Mouse (Mus musculus) forebrain, postnatal 0 days (tissue): ENCODE results near the gene Lrrc55. TPM values are rescaled to one million over a fixed set of nuclear protein-coding genes. Genes with fewer than 3 reads are reported as not detected.

Experiments
- ATAC-seq: fragments of 200-750 bp; cut with Nextera tagmentation; 2 replicates; pipeline ENCODE4 v1.8.0; 2017; ENCODE audit warnings: mild to moderate bottlenecking, moderate library complexity
- DNase-seq: peaks from one replicate; pipeline ENCODE4 v3.0.0-alpha.2; 2015
- H3K27ac ChIP-seq: fragments of 300-500 bp; sonication (generic); 2 replicates; pipeline ENCODE4 v1.5.1; 2014; ENCODE audit warnings: low read depth, mild to moderate bottlenecking, antibody characterized with exemption, low read length, moderate library complexity, mixed read lengths
- H3K27me3 ChIP-seq: fragments of 300-500 bp; sonication (generic); 2 replicates; pipeline ENCODE4 v1.6.1; 2014; ENCODE audit warnings: mild to moderate bottlenecking, low read length, mixed read lengths; ENCODE audit not compliant: insufficient read depth
- H3K36me3 ChIP-seq: fragments of 300-500 bp; sonication (generic); 2 replicates; pipeline ENCODE4 v1.6.1; 2014; ENCODE audit warnings: mild to moderate bottlenecking, moderate library complexity; ENCODE audit not compliant: insufficient read depth
- H3K4me1 ChIP-seq: fragments of 300-500 bp; sonication (generic); 2 replicates; pipeline ENCODE4 v1.6.1; 2014; ENCODE audit warnings: antibody characterized with exemption; ENCODE audit not compliant: insufficient read depth
- H3K4me2 ChIP-seq: fragments of 300-500 bp; sonication (generic); 2 replicates; pipeline ENCODE4 v1.6.1; 2014; ENCODE audit warnings: low read depth, mild to moderate bottlenecking, moderate library complexity
- H3K4me3 ChIP-seq: fragments of 300-500 bp; sonication (generic); 2 replicates; pipeline ENCODE4 v1.5.1; 2014; ENCODE audit warnings: low read depth, low read length, mixed read lengths
- H3K9ac ChIP-seq: fragments of 300-500 bp; sonication (generic); 2 replicates; pipeline ENCODE4 v1.6.1; 2014; ENCODE audit warnings: mild to moderate bottlenecking
- H3K9me3 ChIP-seq: fragments of 300-500 bp; sonication (generic); 2 replicates; pipeline ENCODE4 v1.6.1; 2016; ENCODE audit warnings: low read length
- CTCF ChIP-seq: sonication (generic); IDR thresholded peaks from 2 replicates; pipeline ENCODE4 v1.5.1; 2016; ENCODE audit warnings: antibody characterized with exemption, control low read depth, low read depth
- WGBS: fragments of 180-500 bp; shearing (Covaris S2); extraction: QIAGEN DNeasy Blood & Tissue Kit; methylation state at CpG from one replicate; pipeline ENCODE4 v1.1.7; 2014; 5-methylcytosine and 5-hydroxymethylcytosine counted together
- polyA plus RNA-seq: library from polyadenylated mRNA; unstranded; fragments of >200 nt; fragmentation: Nextera tagmentation; extraction: Ambion mirVana; gene quantifications from 2 replicates; pipeline ENCODE4 v1.2.1, GENCODE M21; 2015
- total RNA-seq: library from RNA; depleted of rRNA; stranded (reverse); fragments of >200 nt; gene quantifications from 2 replicates; pipeline ENCODE4 v1.2.3, GENCODE M21; 2014; rRNA removed

The Lrrc55 gene
- total and polyA plus RNA-seq, 2 experiments from 2014 or later, result 14.6 to 36.7 TPM

DNA sequence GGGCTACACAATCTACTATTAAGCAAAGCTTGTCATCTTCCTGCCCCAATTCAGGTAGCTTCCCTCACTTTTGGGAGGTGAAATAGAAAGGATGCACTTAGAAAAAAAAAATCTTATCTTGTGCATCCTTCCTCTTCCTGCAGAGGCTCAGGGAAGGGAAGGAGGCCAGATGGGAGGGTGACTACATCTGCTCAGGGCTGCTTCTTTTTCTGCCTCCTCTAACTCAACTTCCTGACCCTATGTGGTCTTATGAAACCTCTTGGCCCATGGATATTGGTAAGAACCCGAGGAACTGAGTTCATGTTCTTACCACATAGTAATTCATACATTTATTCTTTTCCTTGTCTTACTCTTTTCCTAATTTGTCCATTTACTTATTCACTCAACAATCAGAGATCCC lies 61.9 kb downstream of the Lrrc55 start:
- no peak overlapping the region for H3K27ac ChIP-seq
- ATAC-seq, result no peak
- 57% methylated on average over 1 of the region's 1 CpGs for WGBS

DNA sequence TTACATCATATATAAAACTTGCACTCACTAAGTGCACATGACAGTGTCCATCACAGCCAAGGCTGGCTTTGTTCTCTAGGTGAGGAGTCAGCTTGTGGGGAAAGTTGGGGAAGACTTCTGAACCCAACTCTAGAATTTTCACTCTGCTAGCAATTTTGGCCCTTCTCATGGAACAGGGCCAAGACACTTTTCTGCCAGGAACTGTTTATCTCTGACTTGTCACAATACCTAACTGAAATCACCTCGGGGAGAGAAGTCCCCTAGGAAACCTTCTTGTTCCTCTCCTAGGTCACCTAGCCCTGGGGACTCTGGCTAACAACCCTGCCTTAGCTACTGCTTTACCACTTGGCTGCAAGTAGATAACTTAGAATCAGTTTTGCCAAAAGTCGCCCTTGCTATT lies 64.8 kb downstream of the Lrrc55 start:
- 61% methylated on average over 2 of the region's 2 CpGs for WGBS
- Histone ChIP-seq H3K4me3 (no peak overlapping the region), H3K27ac (no peak overlapping the region), H3K36me3 (no peaks in the 10 kb centered on the region), H3K9ac (no peak overlapping the region), H3K9me3 (no peaks in the 10 kb centered on the region), H3K4me2 (no peak overlapping the region), H3K4me1 (no peaks in the 10 kb centered on the region), H3K27me3 (no peaks in the 10 kb centered on the region)
- TF ChIP-seq CTCF, result no peak
- no peak for ATAC-seq
- no peak for DNase-seq

More for the DNA sequence above, 61.9 kb downstream of the Lrrc55 start:
- no peak overlapping the region for H3K9ac ChIP-seq
- no peaks in the 10 kb centered on the region for H3K27me3 ChIP-seq
- no peak overlapping the region for H3K4me3 ChIP-seq
- H3K36me3 ChIP-seq, result no peaks in the 10 kb centered on the region
- TF ChIP-seq CTCF, result no peak
- DNase-seq, result no peak
- H3K9me3 ChIP-seq, result no peaks in the 10 kb centered on the region
- H3K4me1 ChIP-seq, result no peaks in the 10 kb centered on the region
- no peak overlapping the region for H3K4me2 ChIP-seq

DNA sequence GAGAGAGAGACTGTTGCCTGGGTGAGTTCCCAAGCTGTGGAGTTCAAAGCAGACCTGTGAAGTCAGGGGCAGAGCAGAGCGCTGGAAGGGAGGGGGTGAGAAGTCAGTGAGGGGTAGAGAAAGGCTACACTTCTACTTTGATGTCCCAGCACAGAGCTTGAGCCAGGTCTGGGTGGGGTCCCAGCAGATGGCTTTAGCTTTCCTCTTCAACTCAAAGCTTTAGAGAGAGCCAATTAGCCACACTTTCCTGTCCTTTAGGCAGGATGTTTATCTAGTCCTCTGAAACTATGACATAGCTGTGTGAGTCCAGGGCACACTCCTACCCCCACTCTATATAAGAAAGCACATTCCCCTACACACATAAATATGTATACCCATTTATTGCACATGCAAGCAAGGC lies 65.3 kb downstream of the Lrrc55 start:
- WGBS, result 26% methylated on average over 1 of the region's 1 CpGs

DNA sequence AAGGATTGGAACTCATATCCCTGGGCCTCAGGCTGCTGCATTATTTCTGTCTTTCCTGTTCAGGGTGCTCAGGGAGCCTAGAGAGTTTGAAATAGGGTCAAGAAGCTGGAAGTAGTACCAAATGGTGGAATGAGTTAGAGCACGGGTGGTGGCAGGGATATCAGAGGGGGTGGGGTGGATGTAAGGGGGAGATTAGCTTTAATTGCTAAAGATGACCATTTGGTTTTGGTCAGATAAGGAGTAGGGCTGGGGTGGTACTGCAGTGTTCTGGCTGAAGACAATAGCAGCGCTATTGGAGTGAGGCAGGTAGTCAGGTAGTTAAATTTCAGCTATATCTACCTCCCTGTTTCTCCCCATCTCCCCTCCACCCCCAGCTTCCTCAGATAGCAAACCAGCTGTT lies 65.8 kb downstream of the Lrrc55 start:
- WGBS, result 16% methylated on average over 2 of the region's 2 CpGs
- H3K4me3 ChIP-seq, result no peak overlapping the region
- H3K4me2 ChIP-seq, result no peak overlapping the region
- H3K9me3 ChIP-seq, result no peaks in the 10 kb centered on the region
- no peak overlapping the region for H3K9ac ChIP-seq
- no peak for TF ChIP-seq CTCF
- H3K27me3 ChIP-seq, result no peaks in the 10 kb centered on the region
- no peak overlapping the region for H3K27ac ChIP-seq
- no peaks in the 10 kb centered on the region for H3K4me1 ChIP-seq
- no peak for DNase-seq
- ATAC-seq, result no peak
- H3K36me3 ChIP-seq, result no peaks in the 10 kb centered on the region

More for the DNA sequence above, 65.3 kb downstream of the Lrrc55 start:
- no peak for TF ChIP-seq CTCF
- Histone ChIP-seq H3K4me2 (no peak overlapping the region), H3K36me3 (no peaks in the 10 kb centered on the region), H3K4me1 (no peaks in the 10 kb centered on the region), H3K27ac (no peak overlapping the region), H3K9ac (no peak overlapping the region), H3K9me3 (no peaks in the 10 kb centered on the region), H3K4me3 (no peak overlapping the region), H3K27me3 (no peaks in the 10 kb centered on the region)
- ATAC-seq (no peak), DNase-seq (no peak)

DNA sequence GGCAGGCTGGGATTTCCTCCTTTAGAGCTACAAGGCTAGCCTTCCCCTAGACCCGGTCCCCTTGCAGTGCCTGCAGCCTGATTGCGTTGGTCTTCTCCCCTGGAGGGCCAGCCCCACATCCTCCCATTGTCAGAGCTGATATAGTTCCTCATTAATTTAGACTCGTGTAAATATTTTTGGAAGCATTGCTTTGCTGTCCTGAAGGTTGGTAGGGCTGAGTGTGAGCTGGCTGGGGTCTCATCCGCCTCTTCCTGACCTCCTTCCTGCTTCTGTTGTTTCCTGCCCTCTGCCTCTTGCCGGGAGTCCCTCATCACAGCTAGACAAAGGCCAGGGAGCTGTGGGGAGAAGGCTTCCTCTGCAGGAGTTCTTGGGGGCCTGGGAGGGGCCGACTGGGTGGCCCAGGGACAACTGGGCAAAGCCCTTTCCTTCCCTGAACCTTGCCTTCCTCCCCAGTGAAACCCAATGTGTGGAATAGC lies 67.5 kb downstream of the Lrrc55 start:
- DNase-seq, result no peak
- Histone ChIP-seq H3K27ac (no peak overlapping the region), H3K4me1 (no peaks in the 10 kb centered on the region), H3K9me3 (no peaks in the 10 kb centered on the region), H3K27me3 (no peaks in the 10 kb centered on the region), H3K36me3 (no peaks in the 10 kb centered on the region), H3K9ac (no peak overlapping the region), H3K4me3 (no peak overlapping the region), H3K4me2 (no peak overlapping the region)
- TF ChIP-seq CTCF, result no peak
- ATAC-seq, result no peak
- WGBS, result 47% methylated on average over 6 of the region's 6 CpGs

DNA sequence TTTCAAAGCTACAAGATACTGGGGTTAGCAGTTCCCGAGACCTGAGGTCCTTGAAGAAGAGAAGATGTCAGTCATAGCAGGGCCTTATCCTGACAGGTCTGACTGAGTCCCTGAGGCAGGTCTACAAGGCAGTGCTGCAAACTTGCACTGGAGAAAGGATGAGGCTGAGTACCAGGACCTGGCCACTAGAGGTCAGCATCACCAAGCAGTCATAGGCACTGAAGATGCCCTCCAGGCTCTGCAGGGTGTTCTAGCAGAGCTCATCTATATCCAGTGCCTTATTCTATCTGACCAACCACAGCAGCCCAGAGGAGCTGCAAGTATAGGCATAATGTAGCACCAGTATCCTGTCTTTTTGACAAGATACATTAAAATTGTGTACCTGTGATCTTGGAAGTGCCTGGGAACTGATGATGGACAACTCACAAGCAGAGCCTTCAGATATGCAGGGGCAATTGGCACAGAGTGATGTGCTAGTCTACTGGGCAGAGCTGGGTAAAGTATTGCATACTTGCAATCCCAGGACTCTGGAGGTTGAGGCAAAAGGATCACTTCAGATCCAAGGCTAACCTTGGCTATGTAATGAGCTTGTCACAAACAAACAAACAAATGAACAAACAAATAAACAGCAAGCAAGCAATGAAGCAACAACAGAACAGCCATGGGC lies 73.0 kb downstream of the Lrrc55 start:
- Histone ChIP-seq H3K36me3 (no peaks in the 10 kb centered on the region), H3K4me1 (no peaks in the 10 kb centered on the region), H3K9me3 (no peaks in the 10 kb centered on the region), H3K27ac (no peak overlapping the region), H3K27me3 (no peaks in the 10 kb centered on the region), H3K9ac (no peak overlapping the region), H3K4me2 (no peak overlapping the region), H3K4me3 (no peak overlapping the region)
- DNase-seq (peak; percentile 85), ATAC-seq (peak; percentile 95)
- WGBS, result 43% methylated on average over 1 of the region's 1 CpGs
- peak; percentile 93 for TF ChIP-seq CTCF

DNA sequence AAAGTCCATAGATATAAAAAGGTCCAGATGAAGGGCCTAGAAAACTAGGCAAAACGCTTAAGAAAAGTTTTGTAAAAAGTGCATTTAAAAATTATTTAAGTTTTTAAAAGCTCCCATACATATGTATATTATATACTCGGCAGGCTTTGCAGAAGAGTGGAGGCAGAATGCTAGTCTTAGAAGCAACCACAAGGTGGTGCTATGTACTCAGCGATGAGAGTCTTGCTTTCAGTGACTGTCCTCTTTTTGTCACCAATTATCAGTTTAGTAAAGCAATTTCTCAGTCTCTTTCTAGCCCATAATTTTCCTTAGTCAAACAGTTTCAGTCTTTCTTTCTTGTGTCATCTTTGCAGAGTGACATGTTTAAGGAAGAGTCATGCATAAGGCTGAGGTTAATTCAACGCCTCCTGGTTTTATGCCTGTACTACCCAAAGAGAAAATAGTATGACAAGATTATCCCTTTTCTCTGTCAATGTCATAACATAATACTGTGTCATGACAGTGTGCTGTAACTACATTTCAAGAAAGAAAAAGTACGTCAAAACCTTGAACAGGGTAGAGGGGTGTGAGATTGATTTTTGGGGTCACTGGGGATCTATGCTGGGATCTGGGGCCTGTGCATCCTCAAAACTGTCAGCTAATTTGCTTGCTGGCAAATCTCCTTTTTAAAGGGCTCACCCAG lies 73.7 kb downstream of the Lrrc55 start:
- Histone ChIP-seq H3K4me1 (no peaks in the 10 kb centered on the region), H3K9ac (no peak overlapping the region), H3K27ac (no peak overlapping the region), H3K27me3 (no peaks in the 10 kb centered on the region), H3K9me3 (no peaks in the 10 kb centered on the region), H3K36me3 (no peaks in the 10 kb centered on the region), H3K4me3 (no peak overlapping the region), H3K4me2 (no peak overlapping the region)
- DNase-seq, result peak; percentile 86
- peak; percentile 87 for ATAC-seq
- TF ChIP-seq CTCF, result peak; percentile 89
- 31% methylated on average over 5 of the region's 5 CpGs for WGBS

Other genes starting within 250 kb of the Lrrc55 start
- not detected in 2 replicates for gene Prg2, start 216.7 kb downstream of the Lrrc55 start, total RNA-seq
- gene Prg2, start 216.7 kb downstream of the Lrrc55 start, polyA plus RNA-seq, result not detected in 2 replicates
- not detected in 2 replicates for gene Prg3, start 209.0 kb downstream of the Lrrc55 start, total RNA-seq
- gene Prg3, start 209.0 kb downstream of the Lrrc55 start, polyA plus RNA-seq, result not detected in 2 replicates
- gene Ssrp1, start 160.0 kb downstream of the Lrrc55 start, total RNA-seq, result 131 and 144 TPM in 2 replicates
- gene Ssrp1, start 160.0 kb downstream of the Lrrc55 start, polyA plus RNA-seq, result 137 and 155 TPM in 2 replicates
- gene P2rx3, start 159.7 kb downstream of the Lrrc55 start, total RNA-seq, result 1.2 TPM in 1 of 2 replicates, not detected in the other
- 0.35 and 0.41 TPM in 2 replicates for gene P2rx3, start 159.7 kb downstream of the Lrrc55 start, polyA plus RNA-seq
- 47.9 and 77.0 TPM in 2 replicates for gene Tnks1bp1, start 149.2 kb downstream of the Lrrc55 start, total RNA-seq
- 15.7 and 22.8 TPM in 2 replicates for gene Tnks1bp1, start 149.2 kb downstream of the Lrrc55 start, polyA plus RNA-seq
- gene Aplnr, start 61.0 kb downstream of the Lrrc55 start, total RNA-seq, result 12.1 and 22.6 TPM in 2 replicates
- gene Aplnr, start 61.0 kb downstream of the Lrrc55 start, polyA plus RNA-seq, result 23.9 and 25.3 TPM in 2 replicates
- gene Olfr987, start 142.1 kb upstream of the Lrrc55 start, total RNA-seq, result not detected in 2 replicates
- gene Olfr987, start 142.1 kb upstream of the Lrrc55 start, polyA plus RNA-seq, result not detected in 2 replicates
- gene Olfr988, start 166.0 kb upstream of the Lrrc55 start, total RNA-seq, result not detected in 2 replicates
- gene Olfr988, start 166.0 kb upstream of the Lrrc55 start, polyA plus RNA-seq, result not detected in 2 replicates
- not detected in 2 replicates for gene Olfr992, start 212.3 kb upstream of the Lrrc55 start, total RNA-seq
- gene Olfr992, start 212.3 kb upstream of the Lrrc55 start, polyA plus RNA-seq, result not detected in 2 replicates
- gene Olfr993, start 217.7 kb upstream of the Lrrc55 start, total RNA-seq, result not detected in 2 replicates
- gene Olfr993, start 217.7 kb upstream of the Lrrc55 start, polyA plus RNA-seq, result not detected in 2 replicates
- not detected in 2 replicates for gene Olfr994, start 239.3 kb upstream of the Lrrc55 start, total RNA-seq
- not detected in 2 replicates for gene Olfr994, start 239.3 kb upstream of the Lrrc55 start, polyA plus RNA-seq
- gene Olfr995, start 246.4 kb upstream of the Lrrc55 start, total RNA-seq, result not detected in 2 replicates
- not detected in 2 replicates for gene Olfr995, start 246.4 kb upstream of the Lrrc55 start, polyA plus RNA-seq